Mouse (Mus musculus): Measurements from ENCODE around the gene Gdpgp1. TPM values are rescaled to one million over a fixed set of nuclear protein-coding genes. Genes with fewer than 3 reads are reported as not detected.

The Gdpgp1 gene
- polyA plus RNA-seq, 1 experiment, result 1.8 TPM

DNA sequence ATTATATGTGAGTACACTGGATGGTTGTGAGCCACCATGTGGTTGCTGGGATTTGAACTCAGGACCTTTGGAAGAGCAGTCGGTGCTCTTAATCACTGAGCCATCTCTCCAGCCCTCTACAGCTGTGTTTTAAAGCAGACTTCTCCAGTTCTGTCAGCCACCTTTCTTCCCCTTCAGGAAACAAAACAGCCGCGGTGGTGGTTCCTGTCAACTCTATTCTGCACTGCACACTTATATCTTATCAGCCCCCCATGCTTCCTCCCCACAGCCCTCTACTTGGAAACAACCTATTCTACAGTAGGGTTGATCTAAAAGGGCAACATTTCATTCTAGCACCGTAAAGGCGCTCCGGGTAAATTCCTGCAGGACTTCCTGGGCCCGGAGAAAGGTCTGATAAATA, 14.2 kb downstream of the Gdpgp1 start:
- no peak overlapping the region for H3K27ac ChIP-seq (ENCODE audit: control insufficient read depth, insufficient read depth, low read depth, low read length)
- no peaks in the 10 kb centered on the region for H3K27me3 ChIP-seq (ENCODE audit: control insufficient read depth, insufficient read depth, low read length)
- no peak for TF ChIP-seq POLR2A (IDR thresholded peaks at IDR 0.05; ENCODE audit: control insufficient read depth, low read depth, low read length)
- no peaks in the 10 kb centered on the region; the same call in 1 of the 2 replicates for H3K4me1 ChIP-seq (ENCODE audit: control insufficient read depth, insufficient read depth, low read length)
- H3K4me3 ChIP-seq (ENCODE audit: control insufficient read depth, low read depth, low read length), result peak overlapping the region; percentile 93
- H3K36me3 ChIP-seq (ENCODE audit: control insufficient read depth, insufficient read depth, low read length), result no peaks in the 10 kb centered on the region; the same call in 1 of the 2 replicates

DNA sequence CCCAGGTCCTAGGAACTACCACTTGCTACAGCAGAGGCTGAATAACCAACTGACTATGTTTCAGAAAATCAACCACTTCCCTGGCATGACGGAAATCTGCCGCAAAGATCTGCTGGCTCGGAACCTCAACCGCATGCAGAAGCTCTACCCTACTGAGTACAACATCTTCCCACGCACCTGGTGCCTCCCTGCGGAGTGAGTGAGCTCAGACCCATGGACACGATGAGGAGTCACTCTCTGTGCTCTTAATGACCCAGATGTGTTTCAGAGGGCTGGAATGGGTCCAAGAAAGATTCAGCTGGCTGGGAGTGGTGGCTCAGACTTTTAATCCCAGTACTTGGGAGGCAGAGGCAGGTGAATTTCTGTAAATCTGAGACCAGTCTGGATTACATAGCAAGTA, 19.8 kb downstream of the Gdpgp1 start:
- TF ChIP-seq POLR2A (IDR thresholded peaks at IDR 0.05; ENCODE audit: control insufficient read depth, low read depth, low read length) (no peak), CTCF (IDR thresholded peaks at IDR 0.05; ENCODE audit: control insufficient read depth, insufficient read depth, insufficient replicate concordance, low read depth, low read length) (no peak)
- Histone ChIP-seq H3K4me3 (ENCODE audit: control insufficient read depth, low read depth, low read length) (no peak overlapping the region), H3K27me3 (ENCODE audit: control insufficient read depth, insufficient read depth, low read length) (no peaks in the 10 kb centered on the region), H3K36me3 (ENCODE audit: control insufficient read depth, insufficient read depth, low read length) (no peaks in the 10 kb centered on the region; the same call in 1 of the 2 replicates), H3K4me1 (ENCODE audit: control insufficient read depth, insufficient read depth, low read length) (no peaks in the 10 kb centered on the region), H3K27ac (ENCODE audit: control insufficient read depth, insufficient read depth, low read depth, low read length) (no peak overlapping the region)

DNA sequence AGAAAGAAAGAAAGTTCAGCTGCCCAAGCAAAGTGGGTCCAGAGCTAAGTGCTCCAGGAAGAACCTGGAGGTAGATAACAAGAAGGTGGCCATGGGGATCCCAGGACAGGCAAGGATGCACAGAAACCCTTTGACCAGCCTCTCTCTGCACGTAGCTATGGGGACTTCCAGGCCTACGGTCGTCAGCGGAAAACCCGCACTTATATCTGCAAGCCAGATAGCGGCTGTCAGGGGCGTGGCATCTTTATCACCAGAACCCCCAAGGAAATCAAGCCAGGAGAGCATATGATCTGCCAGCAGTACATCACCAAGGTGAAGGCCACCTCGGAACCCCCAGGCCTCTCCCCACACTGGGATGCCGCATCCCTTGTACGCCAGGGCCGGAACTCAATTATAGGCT, 20.2 kb downstream of the Gdpgp1 start:
- Histone ChIP-seq H3K4me1 (ENCODE audit: control insufficient read depth, insufficient read depth, low read length) (no peaks in the 10 kb centered on the region), H3K36me3 (ENCODE audit: control insufficient read depth, insufficient read depth, low read length) (no peaks in the 10 kb centered on the region; the same call in 1 of the 2 replicates), H3K27me3 (ENCODE audit: control insufficient read depth, insufficient read depth, low read length) (no peaks in the 10 kb centered on the region), H3K4me3 (ENCODE audit: control insufficient read depth, low read depth, low read length) (no peak overlapping the region), H3K27ac (ENCODE audit: control insufficient read depth, insufficient read depth, low read depth, low read length) (no peak overlapping the region)
- TF ChIP-seq CTCF (IDR thresholded peaks at IDR 0.05; ENCODE audit: control insufficient read depth, insufficient read depth, insufficient replicate concordance, low read depth, low read length) (no peak), POLR2A (IDR thresholded peaks at IDR 0.05; ENCODE audit: control insufficient read depth, low read depth, low read length) (no peak)

DNA sequence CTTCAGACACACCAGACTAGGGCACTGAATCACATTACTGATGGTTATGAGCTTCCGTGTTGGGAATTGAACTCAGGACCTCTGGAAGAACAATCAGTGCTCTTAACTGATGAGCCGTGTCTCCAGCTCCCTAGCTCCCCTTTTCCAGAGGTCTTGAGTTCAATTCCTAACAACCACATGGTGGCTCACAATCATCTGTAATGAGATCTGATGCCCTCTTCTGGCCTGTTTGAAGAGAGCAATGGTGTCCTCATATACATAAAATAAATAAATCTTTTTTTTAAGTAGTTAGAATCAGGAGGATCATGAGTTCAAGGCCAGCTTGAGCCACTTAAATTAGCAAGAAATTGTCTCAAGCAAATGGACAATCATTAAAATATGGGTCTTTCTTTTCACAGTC, 23.3 kb downstream of the Gdpgp1 start:
- no peak for TF ChIP-seq CTCF (IDR thresholded peaks at IDR 0.05; ENCODE audit: control insufficient read depth, insufficient read depth, insufficient replicate concordance, low read depth, low read length)
- TF ChIP-seq POLR2A (IDR thresholded peaks at IDR 0.05; ENCODE audit: control insufficient read depth, low read depth, low read length), result no peak
- H3K27me3 ChIP-seq (ENCODE audit: control insufficient read depth, insufficient read depth, low read length), result no peaks in the 10 kb centered on the region
- H3K27ac ChIP-seq (ENCODE audit: control insufficient read depth, insufficient read depth, low read depth, low read length), result no peak overlapping the region
- no peak overlapping the region for H3K4me3 ChIP-seq (ENCODE audit: control insufficient read depth, low read depth, low read length)
- no peaks in the 10 kb centered on the region for H3K36me3 ChIP-seq (ENCODE audit: control insufficient read depth, insufficient read depth, low read length)
- peaks cover 7% of the 10 kb centered on the region for H3K4me1 ChIP-seq (ENCODE audit: control insufficient read depth, insufficient read depth, low read length)

DNA sequence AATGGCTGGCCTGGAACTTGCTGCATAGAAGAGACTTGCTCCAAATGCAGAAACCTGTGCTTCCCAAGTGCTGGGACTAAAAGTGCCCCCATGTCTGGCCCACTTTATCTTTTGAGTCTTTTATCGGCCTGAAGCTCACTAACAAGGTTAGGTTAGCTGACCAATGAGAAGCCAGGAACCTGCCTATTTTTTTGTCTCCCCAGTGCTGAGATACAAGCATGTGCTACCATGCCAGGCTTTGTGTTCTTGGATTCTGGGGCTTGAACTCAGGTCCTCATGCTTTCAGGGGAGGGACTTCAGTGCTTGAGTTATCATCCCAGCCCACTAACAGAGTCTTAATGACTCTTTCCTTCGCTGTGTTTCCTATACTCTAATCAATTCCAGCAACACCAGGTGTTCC, 25.0 kb downstream of the Gdpgp1 start:
- Histone ChIP-seq H3K4me1 (ENCODE audit: control insufficient read depth, insufficient read depth, low read length) (peaks cover 11% of the 10 kb centered on the region), H3K27ac (ENCODE audit: control insufficient read depth, insufficient read depth, low read depth, low read length) (no peak overlapping the region), H3K4me3 (ENCODE audit: control insufficient read depth, low read depth, low read length) (no peak overlapping the region), H3K36me3 (ENCODE audit: control insufficient read depth, insufficient read depth, low read length) (no peaks in the 10 kb centered on the region), H3K27me3 (ENCODE audit: control insufficient read depth, insufficient read depth, low read length) (no peaks in the 10 kb centered on the region)
- TF ChIP-seq POLR2A (IDR thresholded peaks at IDR 0.05; ENCODE audit: control insufficient read depth, low read depth, low read length) (no peak), CTCF (IDR thresholded peaks at IDR 0.05; ENCODE audit: control insufficient read depth, insufficient read depth, insufficient replicate concordance, low read depth, low read length) (no peak)

DNA sequence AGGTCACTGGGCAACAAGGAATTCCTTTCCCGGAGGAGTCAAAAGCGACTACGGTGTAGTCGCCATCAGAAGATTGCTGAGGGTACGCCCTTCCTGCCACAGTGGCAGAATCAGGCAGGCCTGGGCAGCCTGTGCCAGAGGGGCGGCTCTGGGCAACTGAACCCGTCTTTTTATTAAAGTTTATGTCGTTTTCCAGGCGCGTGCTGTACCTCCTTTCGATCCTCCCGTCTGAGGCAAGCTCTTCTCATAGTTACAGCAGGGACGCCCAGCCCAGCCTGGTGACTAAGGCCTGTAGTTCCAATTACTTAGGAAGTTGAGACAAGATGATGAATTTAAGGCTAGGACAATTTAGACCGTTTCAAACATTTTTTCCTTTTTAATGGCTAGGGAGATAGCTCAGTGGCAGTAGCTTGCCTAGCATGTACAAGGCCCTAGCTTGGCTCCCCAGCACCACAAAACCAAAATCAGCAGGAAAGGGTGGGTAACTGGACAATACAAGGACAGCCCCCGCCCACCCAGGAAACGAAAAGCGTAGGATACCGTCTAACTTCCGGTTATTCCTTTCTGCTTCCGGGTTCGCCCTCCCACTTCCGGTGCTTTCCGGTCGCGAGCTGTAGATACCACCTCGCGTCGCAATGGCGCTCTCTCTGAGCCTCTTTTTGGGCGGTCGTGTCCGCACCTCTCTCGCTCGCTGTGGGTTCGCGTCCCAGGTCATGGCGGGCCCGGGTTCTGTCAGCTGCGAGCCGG, 28.1 kb downstream of the Gdpgp1 start, which contains the start of gene Ngrn:
Gene Ngrn (plus strand): TSS at position 591 of the 747 bp plus-strand sequence.
- H3K27ac ChIP-seq (ENCODE audit: control insufficient read depth, insufficient read depth, low read depth, low read length), result peak within 1 kb of the TSS; percentile 89
- H3K27me3 ChIP-seq (ENCODE audit: control insufficient read depth, insufficient read depth, low read length), result no peaks in the 10 kb centered on the region
- TF ChIP-seq POLR2A (IDR thresholded peaks at IDR 0.05; ENCODE audit: control insufficient read depth, low read depth, low read length), result peak; percentile 94
- TF ChIP-seq CTCF (IDR thresholded peaks at IDR 0.05; ENCODE audit: control insufficient read depth, insufficient read depth, insufficient replicate concordance, low read depth, low read length), result no peak; the same call in 1 of the 2 replicates
- peaks cover 11% of the 10 kb centered on the region for H3K4me1 ChIP-seq (ENCODE audit: control insufficient read depth, insufficient read depth, low read length)
- H3K4me3 ChIP-seq (ENCODE audit: control insufficient read depth, low read depth, low read length), result peak within 1 kb of the TSS; percentile 97
- peaks cover 2% of the 10 kb centered on the region; the same call in 1 of the 2 replicates for H3K36me3 ChIP-seq (ENCODE audit: control insufficient read depth, insufficient read depth, low read length)

DNA sequence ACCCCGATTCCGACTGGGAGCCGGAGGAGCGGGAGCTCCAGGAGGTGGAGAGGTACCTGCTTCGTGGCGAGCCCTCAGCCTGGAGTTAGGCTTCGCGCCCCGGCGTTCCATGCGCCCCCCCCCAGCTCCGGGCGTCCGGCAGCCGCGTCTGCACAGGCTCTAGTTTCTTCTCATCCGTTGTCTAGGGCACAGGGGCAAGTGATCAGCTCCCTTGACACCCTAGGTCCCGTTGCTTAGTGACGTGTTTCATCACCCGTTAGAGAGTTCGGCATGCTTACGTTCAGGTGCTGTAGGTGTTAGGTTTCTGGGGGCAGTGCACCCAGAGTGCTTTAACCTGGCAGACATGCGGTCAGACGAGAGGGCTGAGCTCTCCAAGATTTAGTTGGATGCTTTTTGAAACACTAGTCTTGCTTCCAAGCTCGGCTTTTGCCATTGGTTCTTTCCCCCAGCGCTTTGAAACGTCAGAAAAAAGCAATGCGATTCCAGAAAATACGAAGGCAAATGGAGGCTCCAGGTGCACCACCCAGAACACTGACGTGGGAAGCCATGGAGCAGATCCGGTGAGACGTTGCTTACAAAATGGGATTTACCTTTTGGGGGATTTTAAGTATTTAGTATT, 28.8 kb downstream of the Gdpgp1 start:
- Histone ChIP-seq H3K4me3 (ENCODE audit: control insufficient read depth, low read depth, low read length) (peak overlapping the region; percentile 97), H3K27me3 (ENCODE audit: control insufficient read depth, insufficient read depth, low read length) (no peaks in the 10 kb centered on the region), H3K4me1 (ENCODE audit: control insufficient read depth, insufficient read depth, low read length) (peaks cover 11% of the 10 kb centered on the region), H3K27ac (ENCODE audit: control insufficient read depth, insufficient read depth, low read depth, low read length) (peak overlapping the region; percentile 89), H3K36me3 (ENCODE audit: control insufficient read depth, insufficient read depth, low read length) (peaks cover 2% of the 10 kb centered on the region; the same call in 1 of the 2 replicates)
- no peak for TF ChIP-seq CTCF (IDR thresholded peaks at IDR 0.05; ENCODE audit: control insufficient read depth, insufficient read depth, insufficient replicate concordance, low read depth, low read length)
